Mouse (Mus musculus) heart, adult 18-20 months (tissue): ENCODE measurements around the gene Nfic. TPM values are rescaled to one million over a fixed set of nuclear protein-coding genes. Genes with fewer than 3 reads are reported as not detected.

Experiments
- DNase-seq, 2 experiments: peaks; one replicate each; pipeline ENCODE4 v3.0.0; 2021 to 2022; ENCODE audit warnings: mixed read lengths in 1 of 2
- long read RNA-seq, 2 experiments: library from polyadenylated mRNA; stranded (forward); transcript quantifications; one replicate each; pipeline ENCODE4 v2.0.0; 2021
- total RNA-seq, 2 experiments: library from RNA; stranded (reverse); gene quantifications; 2 replicates each; pipeline ENCODE4 v1.2.3; 2021

The Nfic gene
- total RNA-seq: 10 to 100 TPM; 91.0 to 93.4 TPM
- long read RNA-seq, experiment 1, full-length matches to known transcripts: 10 of 34 reads
- long read RNA-seq, experiment 1, partial matches to known transcripts: 3 of 34 reads
- long read RNA-seq, experiment 1, other reads (novel, unspliced or antisense): 21 of 34 reads
- long read RNA-seq, experiment 2, full-length matches to known transcripts: 4 of 22 reads
- long read RNA-seq, experiment 2, partial matches to known transcripts: 0 of 22 reads
- long read RNA-seq, experiment 2, other reads (novel, unspliced or antisense): 18 of 22 reads

GRCm38 (mm10) chr10:81455181-81455895, at the start of gene Nfic:
Gene Nfic (minus strand): TSS chr10:81455635.
- no peak for DNase-seq

GRCm38 (mm10) chr10:81502658-81503057, 47.2 kb upstream of the Nfic start:
- DNase-seq: peak; percentile 84 to 96

DNA sequence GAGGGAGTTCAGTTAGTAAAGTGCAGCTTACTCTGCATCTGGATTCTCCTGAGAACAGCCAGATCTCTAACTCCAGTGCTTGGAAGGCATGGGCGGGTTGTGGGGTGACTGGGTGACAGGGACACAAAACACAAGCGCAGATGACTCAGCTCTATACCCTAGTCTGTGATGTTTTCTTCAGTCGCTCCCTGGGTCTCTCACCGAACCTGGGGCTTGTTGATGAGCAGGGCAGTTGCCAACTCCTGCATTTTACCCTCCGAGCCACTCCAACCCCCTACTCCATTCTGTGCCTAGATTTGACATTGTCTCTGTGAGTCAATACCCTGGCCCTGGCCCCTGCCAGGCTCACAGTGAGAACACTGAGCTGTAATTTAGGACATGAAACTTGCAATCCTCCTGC, 46.4 kb upstream of the Nfic start:
- no peak for DNase-seq

DNA sequence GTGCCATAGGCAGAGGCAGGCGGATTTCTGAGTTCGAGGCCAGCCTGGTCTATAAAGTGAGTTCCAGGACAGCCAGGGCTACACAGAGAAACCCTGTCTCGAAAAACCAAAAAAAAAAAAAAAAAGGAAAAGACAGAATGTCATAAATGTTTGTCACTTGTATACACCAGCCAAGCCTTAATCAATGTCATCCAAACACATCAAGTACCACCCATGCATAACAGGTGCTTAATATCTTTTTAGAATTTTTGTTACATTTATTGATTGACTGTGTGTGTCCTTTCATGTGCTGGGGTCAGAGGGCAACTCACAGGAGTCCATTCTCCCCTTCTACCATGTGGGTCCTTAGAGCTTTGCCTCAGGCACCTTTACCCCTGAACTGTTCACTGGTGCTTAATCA, 44.6 kb upstream of the Nfic start, which contains the start of gene S1pr4:
Gene S1pr4, minus strand, starts transcription at position 101 of the 400 bp plus-strand sequence.
- DNase-seq: no peak

- DNase-seq: peak in 1 of 2 experiments; percentile 80
Measured at GRCm38 (mm10) chr10:81499250-81499901, 43.9 kb upstream of the Nfic start.

- no peak for DNase-seq
Measured at GRCm38 (mm10) chr10:81498316-81499249, 43.1 kb upstream of the Nfic start.

DNA sequence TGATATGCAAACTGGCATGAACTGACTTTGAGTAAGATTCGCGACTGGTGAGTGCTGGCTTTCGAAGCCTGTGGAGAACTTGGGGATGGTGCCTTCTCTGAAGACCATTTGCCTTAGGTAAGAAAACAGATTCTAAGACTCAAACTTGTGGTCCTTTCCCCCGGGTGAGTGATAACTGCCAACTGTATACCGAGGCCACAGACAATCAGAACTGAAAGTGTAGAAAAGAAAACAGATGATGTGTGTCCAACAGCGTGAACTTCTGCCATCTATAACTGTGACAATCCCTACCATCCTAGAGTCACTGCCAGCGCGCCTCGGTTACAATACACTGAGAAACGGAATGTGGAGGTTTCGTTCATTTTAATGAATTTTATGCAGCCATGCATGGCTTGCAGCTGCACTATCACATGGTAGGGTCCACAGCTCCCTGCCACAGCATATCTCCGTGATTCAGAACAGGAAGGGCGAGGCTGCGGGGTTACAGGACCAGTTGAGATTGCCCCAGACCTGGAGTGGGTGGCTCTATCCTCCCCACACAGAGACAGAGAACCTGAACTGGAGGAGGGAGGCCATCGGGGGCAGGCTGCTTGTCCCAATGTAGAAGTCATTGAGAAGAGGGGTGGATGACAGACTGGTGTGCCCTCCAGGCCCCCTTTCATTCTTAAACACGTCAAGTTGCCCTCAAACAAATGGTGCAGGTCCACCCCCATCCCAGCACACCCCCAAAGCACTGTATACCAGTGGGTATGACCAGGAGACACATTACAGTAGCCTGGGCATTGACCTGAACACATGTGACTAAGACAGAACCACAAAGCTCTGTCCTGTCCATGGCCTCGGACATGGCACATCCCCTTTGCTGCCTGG, 42.2 kb upstream of the Nfic start:
- no peak for DNase-seq

- DNase-seq: no peak
Measured at GRCm38 (mm10) chr10:81496969-81497368, 41.5 kb upstream of the Nfic start.

GRCm38 (mm10) chr10:81496264-81496901, 40.9 kb upstream of the Nfic start, which contains the start of gene Ncln:
Gene Ncln (minus strand): TSS chr10:81496392.
- peak; percentile 99 for DNase-seq

GRCm38 (mm10) chr10:81495616-81496263, 40.3 kb upstream of the Nfic start:
- no peak for DNase-seq

DNA sequence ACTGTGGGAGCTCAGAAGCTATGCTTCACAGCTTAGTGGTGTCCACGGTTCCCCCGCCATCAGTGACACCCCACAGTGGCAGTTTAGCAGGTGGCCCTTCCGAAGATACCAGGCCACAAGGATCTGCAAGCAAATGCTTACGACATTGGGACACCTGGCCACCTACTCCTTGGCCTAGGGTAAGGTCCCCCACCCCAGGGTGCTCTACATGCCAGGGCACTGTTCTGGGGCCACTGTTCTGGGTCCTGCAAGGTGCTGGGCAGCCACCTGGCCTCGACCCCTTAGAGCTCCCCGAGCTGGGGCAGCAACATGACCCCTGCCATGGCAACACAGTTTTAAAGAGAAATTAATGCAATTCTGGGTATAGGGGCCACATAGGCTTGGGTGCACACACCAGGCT, 39.7 kb upstream of the Nfic start:
- no peak for DNase-seq

DNA sequence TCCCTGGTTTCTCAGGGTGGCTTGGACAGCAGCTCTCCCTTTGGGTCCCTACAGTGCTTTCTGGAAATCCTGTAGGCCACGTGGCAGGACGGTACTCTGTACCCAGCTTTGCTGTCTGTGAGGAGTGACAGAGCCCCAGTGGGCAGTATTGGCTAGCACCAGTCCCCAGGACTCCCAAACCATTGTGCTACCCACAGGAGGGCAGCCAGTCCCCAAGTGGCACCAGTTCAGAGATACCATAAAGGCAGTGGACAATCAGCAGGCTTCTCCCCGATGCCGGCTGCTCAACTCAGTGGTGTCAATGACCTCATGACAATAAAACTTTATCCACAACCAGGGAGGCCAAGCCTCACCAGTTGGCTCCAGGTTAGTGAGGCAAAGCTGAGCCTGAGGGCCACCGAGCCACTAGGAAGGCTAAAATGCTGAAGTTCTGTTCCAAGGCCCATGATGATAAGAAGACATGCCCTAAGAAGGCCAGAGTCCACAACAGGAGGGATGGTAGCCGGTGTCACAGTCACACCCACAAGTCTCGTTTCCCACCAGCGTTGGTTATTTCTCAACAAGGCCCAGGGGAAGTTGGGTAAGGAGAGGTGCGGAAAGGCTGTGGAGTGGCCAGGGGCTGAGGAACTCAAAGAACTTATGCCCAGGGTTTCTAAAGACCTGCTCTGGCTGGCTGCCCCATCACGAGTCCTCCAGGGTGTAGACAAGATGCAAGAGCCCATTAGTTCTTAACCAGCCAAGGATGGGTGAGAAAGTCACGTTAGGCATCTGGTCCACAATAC, 39.0 kb upstream of the Nfic start:
- DNase-seq: no peak

DNA sequence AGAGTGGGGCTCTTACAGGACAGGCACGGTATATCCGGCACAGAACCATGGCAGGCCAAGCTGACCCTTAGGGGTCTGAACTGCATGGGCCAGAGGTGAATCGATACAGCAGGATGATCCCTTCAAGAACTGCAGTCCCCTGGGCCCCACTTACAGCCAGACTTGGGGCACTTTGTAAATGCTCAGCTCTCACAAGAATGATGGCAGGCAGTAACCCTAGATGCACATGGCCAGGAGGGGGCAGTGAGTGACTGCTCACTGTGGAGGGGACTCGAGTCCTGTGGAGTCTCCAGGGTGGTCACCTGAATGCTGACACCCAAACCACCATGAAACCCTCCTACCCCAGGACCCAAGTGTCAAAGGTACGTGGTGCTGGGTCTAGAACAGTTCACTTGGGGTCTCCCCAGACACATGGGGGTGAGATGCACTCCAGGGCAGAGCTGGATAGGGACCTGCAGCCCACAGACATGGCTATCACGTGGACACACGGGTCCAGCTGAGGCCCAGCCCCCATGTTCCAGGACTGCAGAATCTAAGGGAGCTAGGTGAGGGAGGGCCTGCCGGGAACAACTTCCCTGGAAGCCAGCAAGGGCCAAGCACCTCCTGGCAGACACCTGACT, 38.3 kb upstream of the Nfic start:
- no peak for DNase-seq

DNA sequence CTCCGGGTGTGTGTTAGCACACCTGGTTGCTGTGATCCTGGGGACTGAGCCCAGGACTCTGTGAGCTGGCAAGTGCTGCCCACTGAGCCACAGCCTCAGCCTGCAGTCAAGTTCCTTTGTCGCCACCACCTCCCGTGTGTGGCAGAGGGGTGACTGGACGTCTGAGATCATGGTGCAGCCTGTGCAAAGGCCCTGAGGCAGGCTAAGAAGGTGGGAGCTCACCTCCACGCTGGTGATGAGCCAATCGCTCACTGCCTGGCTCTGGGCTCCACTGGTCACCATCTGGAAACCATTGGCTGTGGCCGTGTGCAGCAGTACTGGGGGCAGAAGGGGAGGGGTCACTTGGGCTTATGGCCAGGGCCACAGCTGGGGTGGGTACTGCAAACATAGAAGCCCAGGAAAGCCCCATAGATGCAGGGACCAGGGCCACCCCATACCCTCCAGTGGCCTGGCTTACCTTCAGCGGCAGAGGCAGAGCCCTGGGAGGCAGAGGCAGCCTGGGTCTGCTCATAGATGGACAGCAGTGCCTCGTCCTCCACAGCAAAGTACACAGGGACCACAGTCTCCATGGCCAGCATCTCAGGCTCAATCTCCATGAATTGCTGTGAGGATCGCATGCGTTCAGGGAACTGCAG, 37.3 kb upstream of the Nfic start:
- no peak for DNase-seq

DNA sequence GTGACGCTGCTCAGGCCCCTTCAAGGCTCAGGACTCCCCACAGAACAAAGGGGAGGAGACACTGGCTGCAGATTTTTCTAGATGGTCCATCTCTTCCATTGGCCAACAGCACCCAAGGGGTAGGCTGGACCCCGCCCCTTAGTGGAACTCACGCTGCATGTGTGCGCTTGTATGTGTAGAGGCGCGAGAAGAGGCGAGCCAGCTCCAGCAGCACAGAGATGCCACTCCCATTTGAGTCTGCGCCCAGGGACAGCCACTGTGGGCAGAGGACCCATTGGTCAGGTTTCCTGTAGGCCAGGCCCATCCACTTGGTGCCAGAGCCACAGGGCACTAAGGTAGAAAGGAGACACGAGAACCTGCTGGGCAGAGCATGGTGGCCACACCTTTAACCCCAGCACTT, 35.6 kb upstream of the Nfic start:
- DNase-seq: no peak

- DNase-seq: no peak
Measured at GRCm38 (mm10) chr10:81489941-81490340, 34.5 kb upstream of the Nfic start.

DNA sequence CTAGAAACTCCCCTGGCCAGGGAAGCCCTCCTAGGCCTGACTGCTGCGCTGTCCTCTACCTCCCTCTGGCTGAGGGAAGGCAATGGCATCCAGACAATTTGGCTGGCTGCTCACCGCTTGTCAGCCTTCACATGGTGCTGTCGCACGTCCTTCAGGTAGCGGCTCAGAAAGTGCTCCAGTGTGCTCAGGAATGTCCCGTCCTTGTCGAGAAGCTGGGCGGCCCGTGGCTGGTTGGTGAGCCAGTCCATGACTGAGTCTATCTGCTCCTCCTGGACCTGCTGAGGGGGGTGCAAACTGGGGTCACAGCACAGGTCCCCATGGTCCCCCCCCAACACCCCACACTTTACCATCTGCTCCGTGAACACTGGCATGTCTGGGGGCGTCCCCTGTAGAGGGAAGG, 32.6 kb upstream of the Nfic start:
- DNase-seq: no peak

- DNase-seq: no peak
Measured at GRCm38 (mm10) chr10:81486496-81486895, 31.1 kb upstream of the Nfic start.
